Mouse (Mus musculus) CH12.LX (cell line): ENCODE data around the gene Mrps15. TPM values are rescaled to one million over a fixed set of nuclear protein-coding genes. Genes with fewer than 3 reads are reported as not detected.

Experiments used
- DNase-seq: peaks from one replicate; pipeline ENCODE4 v3.0.0-alpha.2; 2013; ENCODE audit errors: extremely low read depth
- H3K27ac ChIP-seq: 2 replicates; pipeline ENCODE4 v1.5.1; 2012; ENCODE audit warnings: low read depth, mild to moderate bottlenecking, control low read depth, moderate library complexity; ENCODE audit not compliant: insufficient read depth
- H3K27me3 ChIP-seq: replicated peaks from 2 replicates; pipeline ENCODE3; 2012; ENCODE audit warnings: inconsistent platforms
- H3K36me3 ChIP-seq, 2 experiments: replicated peaks in 1 of 2; 2 replicates each; pipeline versions ENCODE3 to v1.6.1; 2012; ENCODE audit warnings: inconsistent platforms in 1 of 2, low read length in 1 of 2, mild to moderate bottlenecking in 1 of 2, mixed read lengths in 1 of 2, moderate library complexity in 1 of 2; ENCODE audit not compliant: control insufficient read depth in 1 of 2, insufficient read depth in 1 of 2
- H3K4me1 ChIP-seq, 2 experiments: 2 replicates each; pipeline ENCODE4 v1.6.1; 2012; ENCODE audit warnings: inconsistent platforms in 1 of 2, moderate library complexity in 1 of 2; ENCODE audit not compliant: insufficient read depth in 2 of 2, control insufficient read depth in 1 of 2
- H3K4me2 ChIP-seq: 2 replicates; pipeline ENCODE4 v1.6.1; 2012; ENCODE audit warnings: low read depth, mild to moderate bottlenecking, control low read depth; ENCODE audit not compliant: poor library complexity, insufficient read depth, severe bottlenecking
- H3K4me3 ChIP-seq, 3 experiments: fragments of 150-350 bp in 1 of 3; sonication (generic) in 1 of 3; replicated peaks in 1 of 3; 2 replicates each; pipeline versions ENCODE3 to v1.5.1; 2011 to 2012; ENCODE audit warnings: low read depth in 2 of 3, low read length in 2 of 3, mild to moderate bottlenecking in 2 of 3, moderate library complexity in 2 of 3, control low read depth in 1 of 3, improper control_type of control experiment in 1 of 3, inconsistent platforms in 1 of 3, mixed read lengths in 1 of 3; ENCODE audit not compliant: poor library complexity in 1 of 3
- H3K79me2 ChIP-seq: replicated peaks from 2 replicates; pipeline ENCODE4 v1.6.1; 2012; ENCODE audit warnings: mild to moderate bottlenecking, moderate library complexity; ENCODE audit not compliant: control insufficient read depth, poor library complexity, insufficient read depth, severe bottlenecking; ENCODE audit errors: extremely low read depth
- H3K9ac ChIP-seq: 2 replicates; pipeline ENCODE4 v1.6.1; 2012; ENCODE audit warnings: low read depth, mild to moderate bottlenecking, control low read depth, moderate library complexity; ENCODE audit not compliant: insufficient read depth
- H3K9me3 ChIP-seq: replicated peaks from 2 replicates; pipeline ENCODE3; 2012; ENCODE audit warnings: low read length, inconsistent platforms, mixed read lengths
- BHLHE40 ChIP-seq: IDR thresholded peaks from 2 replicates; pipeline ENCODE4 v1.6.1; 2011; ENCODE audit warnings: mild to moderate bottlenecking, low read depth, low read length, improper control_type of control experiment
- CTCF ChIP-seq, 2 experiments: IDR thresholded peaks in 1 of 2; conservative IDR thresholded peaks in 1 of 2; 2 replicates each; pipeline ENCODE4 v1.5.1; 2011 to 2012; ENCODE audit warnings: low read depth in 2 of 2, low read length in 2 of 2, improper control_type of control experiment in 1 of 2, inconsistent platforms in 1 of 2, mild to moderate bottlenecking in 1 of 2, moderate library complexity in 1 of 2
- ELF1 ChIP-seq: IDR thresholded peaks from 2 replicates; pipeline ENCODE4 v1.6.1; 2014; ENCODE audit warnings: low read depth, mild to moderate bottlenecking, inconsistent platforms, low read length, improper control_type of control experiment
- GABPA ChIP-seq: IDR thresholded peaks from 2 replicates; pipeline ENCODE4 v1.6.1; 2012; ENCODE audit warnings: low read depth, low read length, improper control_type of control experiment, inconsistent platforms; ENCODE audit not compliant: insufficient replicate concordance
- JUN ChIP-seq: IDR thresholded peaks from 2 replicates; pipeline ENCODE4 v1.6.1; 2011; ENCODE audit warnings: low read depth, mild to moderate bottlenecking, low read length, improper control_type of control experiment, moderate library complexity; ENCODE audit not compliant: insufficient read depth
- JUND ChIP-seq: conservative IDR thresholded peaks from 2 replicates; pipeline ENCODE4 v1.6.1; 2011; ENCODE audit warnings: low read depth, low read length, improper control_type of control experiment
- MXI1 ChIP-seq: IDR thresholded peaks from 2 replicates; pipeline ENCODE4 v1.6.1; 2011; ENCODE audit warnings: mild to moderate bottlenecking, low read depth, low read length, improper control_type of control experiment
- MYC ChIP-seq: IDR thresholded peaks from 2 replicates; pipeline ENCODE4 v1.6.1; 2011; ENCODE audit warnings: low read depth, mild to moderate bottlenecking, improper control_type of control experiment, low read length
- RAD21 ChIP-seq: IDR thresholded peaks from 2 replicates; pipeline ENCODE4 v1.6.1; 2011; ENCODE audit warnings: low read depth, mild to moderate bottlenecking, low read length, improper control_type of control experiment, moderate library complexity
- RCOR1 ChIP-seq: conservative IDR thresholded peaks from 2 replicates; pipeline ENCODE4 v1.6.1; 2012; ENCODE audit warnings: low read depth, mild to moderate bottlenecking, inconsistent platforms, low read length, improper control_type of control experiment
- SMC3 ChIP-seq: IDR thresholded peaks from 2 replicates; pipeline ENCODE4 v1.6.1; 2011; ENCODE audit warnings: low read depth, low read length, improper control_type of control experiment
- TBP ChIP-seq: conservative IDR thresholded peaks from 2 replicates; pipeline ENCODE4 v1.6.1; 2011; ENCODE audit warnings: low read depth, low read length, improper control_type of control experiment
- ZC3H11A ChIP-seq: IDR thresholded peaks from 2 replicates; pipeline ENCODE4 v1.6.1; 2012; ENCODE audit warnings: low read depth, mild to moderate bottlenecking, inconsistent platforms, low read length, improper control_type of control experiment
- dilution Hi-C: fragments of 300-500 bp; cut with MboI; formaldehyde crosslinking; loops from 2 replicates; pipeline ENCODE4 v1.14.3; 2020; ENCODE audit warnings: low sequenced_read_pairs; ENCODE audit not compliant: extremely low pct_unique_long_range_greater_than_20kb, extremely low pct_ligation_motif_present
- in situ Hi-C: fragments of 300-500 bp; cut with MboI; formaldehyde crosslinking; loops from 3 replicates; pipeline ENCODE4 v1.14.3; 2019; ENCODE audit warnings: low sequenced_read_pairs, low pct_ligation_motif_present, low pct_unique_long_range_greater_than_20kb, mixed read lengths
- polyA plus RNA-seq: library from polyadenylated mRNA; unstranded; fragments of >175 nt; gene quantifications from 2 replicates; pipeline ENCODE4 v1.2.1, GENCODE M21; 2012; ENCODE audit warnings: low read depth; ENCODE audit not compliant: insufficient read length
- total RNA-seq, 2 experiments: library from RNA; depleted of rRNA; stranded (reverse); fragments of 300-350 nt in 1 of 2; fragments of >200 nt in 1 of 2; gene quantifications; 2 replicates each; pipeline ENCODE4 v1.2.3; 2012 to 2014

The Mrps15 gene
- total and polyA plus RNA-seq, 3 experiments = 89.6 to 113 (median 102) TPM

GRCm38 (mm10) chr4:125997826-125998225 lies 48.9 kb upstream of the Mrps15 start:
- DNase-seq = no peak
- peaks cover 23% of the 10 kb centered on the region for H3K9me3 ChIP-seq
- TF ChIP-seq JUN = no peak
- no peak for TF ChIP-seq MYC
- no peak for TF ChIP-seq RCOR1
- TF ChIP-seq ZC3H11A = no peak
- no peak for TF ChIP-seq ELF1
- no peak for TF ChIP-seq MXI1
- no peak for TF ChIP-seq BHLHE40
- TF ChIP-seq, all 38 proteins: peak for 0
- Histone ChIP-seq H3K27ac (no peak overlapping the region), H3K4me1 (peaks cover 3 to 11% of the 10 kb centered on the region in 2 experiments), H3K4me2 (no peak overlapping the region), H3K36me3 (no peaks in the 10 kb centered on the region), H3K9ac (no peak overlapping the region), H3K4me3 (no peak overlapping the region), H3K27me3 (peaks cover 54% of the 10 kb centered on the region), H3K79me2 (no peaks in the 10 kb centered on the region)
- dilution Hi-C loops = no loop called here
- in situ Hi-C loops = no loop called here

- H3K36me3 ChIP-seq = no peaks in the 10 kb centered on the region
- peaks cover 23% of the 10 kb centered on the region for H3K9me3 ChIP-seq
- no peak overlapping the region for H3K4me3 ChIP-seq
- TF ChIP-seq JUND = no peak
- TF ChIP-seq TBP = no peak
- 0 out of 2 replicates have a peak, but pooled peaks have one; percentile 7 for TF ChIP-seq SMC3
- 0 out of 2 replicates have a peak, but pooled peaks have one; percentile 22 for TF ChIP-seq MYC
- peak in 1 of 2 experiments; percentile 37; a peak in 2 of 4 replicates for TF ChIP-seq CTCF (conservative IDR thresholded peaks at IDR 0.05 in 1 of 2, IDR thresholded peaks at IDR 0.05 in 1 of 2; ENCODE audit: low read depth in 2 of 2, low read length in 2 of 2)
- TF ChIP-seq GABPA = no peak
- TF ChIP-seq RAD21 = peak; percentile 14
- dilution Hi-C loops = no loop called here
- H3K27ac ChIP-seq = no peak overlapping the region
- no peak overlapping the region for H3K4me2 ChIP-seq
- peaks cover 52% of the 10 kb centered on the region for H3K27me3 ChIP-seq
- H3K9ac ChIP-seq = no peak overlapping the region
- in situ Hi-C loops = no loop called here
- H3K79me2 ChIP-seq = no peaks in the 10 kb centered on the region
- DNase-seq = no peak
- H3K4me1 ChIP-seq = peaks cover 3 to 19% of the 10 kb centered on the region in 2 experiments
These were observed 45.2 kb upstream of the Mrps15 start for GRCm38 (mm10) chr4:126001311-126002199.
